Mouse (Mus musculus) MEL-GATA-1-ER (cell line): ENCODE measurements around the gene Macf1.
"Not testable (repeated sequence)": the region's sequence is repeated elsewhere in the genome, so short reads cannot be mapped to it uniquely, and the experiment has no call there.

Experiments
- DNase-seq: peaks from one replicate; pipeline ENCODE4 v3.0.0-alpha.2; 2012; ENCODE audit warnings: low read depth; ENCODE audit errors: extremely low read depth

The Macf1 gene

DNA sequence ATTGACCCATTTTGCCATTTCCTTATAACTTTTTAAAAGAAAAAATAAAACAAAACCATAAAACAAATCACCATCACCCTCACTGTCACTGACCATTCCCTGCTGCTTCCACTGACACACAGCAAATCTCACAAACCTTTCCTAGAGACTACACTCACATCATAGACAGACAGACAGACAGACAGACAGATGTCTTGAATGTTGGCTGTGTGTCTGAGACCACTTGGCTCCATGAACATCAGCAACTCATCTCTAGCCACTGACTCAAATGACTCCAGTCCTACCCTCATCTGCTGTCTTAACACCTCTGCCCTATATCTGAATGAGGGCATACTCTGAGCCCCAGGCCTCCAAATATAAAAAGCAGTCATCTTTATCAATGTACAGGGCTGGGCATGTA, 128.9 kb downstream of the Macf1 start:
- DNase-seq = no peak

DNA sequence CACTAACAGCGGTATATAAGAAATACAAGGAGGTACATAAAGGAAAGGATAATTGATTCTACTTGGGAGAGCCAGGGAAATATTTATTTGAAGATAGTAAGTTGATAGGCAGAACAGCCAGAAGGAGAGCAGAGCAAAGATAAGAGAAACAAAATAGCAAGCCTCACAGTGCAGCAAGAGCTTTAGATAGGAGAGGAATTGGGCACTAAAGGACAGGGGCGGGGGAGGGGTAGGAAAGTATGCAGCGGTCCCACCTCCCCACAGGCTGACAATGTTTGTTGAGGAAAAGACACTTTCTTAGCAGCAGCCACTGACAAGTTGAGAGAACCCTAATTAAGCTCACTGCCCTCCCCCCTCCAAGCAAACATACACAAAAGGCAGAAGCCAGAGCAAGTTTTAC, 131.5 kb downstream of the Macf1 start:
- DNase-seq = no peak

DNA sequence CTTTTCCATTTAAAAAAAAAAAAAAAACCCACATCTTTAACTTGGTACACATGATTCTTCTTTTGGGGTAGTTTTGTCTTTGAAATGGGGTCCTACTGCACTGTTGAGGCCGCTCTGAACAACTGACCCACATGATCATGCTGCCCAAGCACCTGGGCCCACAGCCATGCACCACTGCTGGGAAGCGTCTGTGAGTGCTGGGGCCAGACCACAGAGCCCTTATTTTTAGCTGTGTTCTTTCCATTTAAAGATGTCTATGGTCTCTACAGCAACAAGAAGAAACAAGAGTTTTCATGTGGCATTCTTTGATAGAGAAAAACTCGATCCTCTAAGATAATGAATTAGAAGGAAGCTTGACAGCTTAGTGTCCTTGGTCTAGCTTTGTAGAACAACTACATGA, 135.8 kb downstream of the Macf1 start:
- DNase-seq = no peak

DNA sequence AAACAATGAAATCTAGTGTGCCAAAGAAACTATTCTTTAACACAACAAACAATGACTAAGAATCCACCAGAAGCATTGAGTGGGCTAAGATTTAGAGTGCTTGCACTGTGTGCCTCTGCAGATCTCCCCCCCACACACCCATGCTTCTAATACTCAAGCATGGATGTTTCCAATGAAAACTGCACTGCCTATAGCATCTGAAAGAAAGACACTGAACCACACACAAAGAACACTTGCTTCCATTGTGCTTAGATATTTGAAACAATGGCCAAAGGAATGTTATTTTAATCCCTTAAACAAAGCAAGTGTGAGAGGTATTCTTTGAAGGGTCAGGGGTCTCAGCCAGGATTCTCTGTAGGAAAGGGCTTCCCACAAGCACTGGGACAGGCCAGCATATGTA, 140.5 kb downstream of the Macf1 start:
- DNase-seq = no peak

DNA sequence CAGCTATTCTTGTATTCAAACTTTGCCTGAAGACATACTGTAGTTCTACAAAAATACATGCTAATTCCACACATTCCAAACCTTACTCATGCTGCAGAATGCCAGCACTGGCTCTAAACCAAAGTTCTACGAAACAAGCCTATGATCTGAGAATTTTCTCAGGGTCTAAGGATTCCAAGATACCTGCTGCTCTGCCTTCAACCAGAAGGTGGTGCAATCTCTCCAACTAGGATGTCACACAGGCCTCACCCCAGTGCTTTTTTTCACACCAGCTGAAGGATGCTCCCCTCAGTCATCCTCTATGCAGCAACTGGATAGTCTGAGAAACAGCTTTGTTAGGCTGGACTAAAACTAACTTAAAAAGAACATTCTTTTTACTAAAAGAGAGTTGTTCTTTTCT, 148.9 kb downstream of the Macf1 start:
- DNase-seq = peak; percentile 14

DNA sequence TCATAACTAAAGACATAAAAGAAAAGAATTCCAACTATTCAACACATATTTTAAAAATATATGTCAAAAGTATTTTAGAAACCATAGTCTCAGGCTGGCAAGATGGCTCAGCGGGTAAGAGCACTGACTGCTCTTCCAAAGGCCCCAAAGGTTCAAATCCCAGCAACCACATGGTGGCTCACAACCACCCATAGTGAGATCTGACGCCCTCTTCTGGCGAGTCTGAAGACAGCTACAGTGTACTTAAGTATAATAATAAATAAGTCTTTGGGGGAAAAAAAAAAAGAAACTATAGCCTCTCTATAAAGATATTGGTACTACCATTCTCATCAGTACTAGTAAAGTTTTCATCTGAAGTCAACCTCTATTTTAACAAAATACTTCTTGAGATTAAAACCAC, 152.2 kb downstream of the Macf1 start:
- peak; percentile 7 for DNase-seq

DNA sequence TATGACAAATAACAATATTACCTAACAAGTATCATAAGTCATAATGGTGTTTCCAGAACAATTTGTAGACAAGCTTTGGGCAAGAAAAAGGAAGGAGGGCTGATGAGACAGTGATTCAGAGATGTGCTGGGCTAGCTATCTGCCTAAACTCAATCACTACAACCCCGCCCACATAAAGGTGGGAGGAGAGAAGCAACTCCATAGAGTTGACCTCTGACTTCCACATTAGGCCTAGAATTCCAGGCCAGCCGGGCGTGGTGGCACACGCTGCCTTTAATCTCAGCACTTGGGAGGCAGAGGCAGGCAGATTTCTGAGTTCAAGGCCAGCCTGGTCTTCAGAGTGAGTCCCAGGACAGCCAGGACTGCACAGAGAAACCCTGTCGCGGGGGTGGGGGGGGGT, 153.2 kb downstream of the Macf1 start:
- DNase-seq = no peak

DNA sequence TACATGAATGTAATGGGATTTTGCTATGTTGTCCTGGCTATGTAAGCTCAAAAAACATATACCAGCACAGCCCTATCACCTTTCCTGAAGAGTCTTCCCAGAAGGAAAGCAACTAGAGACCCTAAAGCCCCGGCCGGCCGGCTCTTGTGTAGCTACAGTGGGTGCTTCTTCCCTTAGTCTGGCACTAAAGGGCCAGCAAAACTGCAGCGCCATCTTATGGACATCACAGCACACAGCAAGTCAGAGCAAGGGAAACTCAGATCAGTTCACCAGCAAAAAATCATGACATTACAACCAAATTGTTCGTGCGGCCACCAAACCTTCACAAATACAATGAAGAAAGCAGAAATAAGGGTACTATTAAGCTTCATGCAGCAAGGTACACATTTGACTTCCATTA, 154.9 kb downstream of the Macf1 start:
- DNase-seq = peak; percentile 11

DNA sequence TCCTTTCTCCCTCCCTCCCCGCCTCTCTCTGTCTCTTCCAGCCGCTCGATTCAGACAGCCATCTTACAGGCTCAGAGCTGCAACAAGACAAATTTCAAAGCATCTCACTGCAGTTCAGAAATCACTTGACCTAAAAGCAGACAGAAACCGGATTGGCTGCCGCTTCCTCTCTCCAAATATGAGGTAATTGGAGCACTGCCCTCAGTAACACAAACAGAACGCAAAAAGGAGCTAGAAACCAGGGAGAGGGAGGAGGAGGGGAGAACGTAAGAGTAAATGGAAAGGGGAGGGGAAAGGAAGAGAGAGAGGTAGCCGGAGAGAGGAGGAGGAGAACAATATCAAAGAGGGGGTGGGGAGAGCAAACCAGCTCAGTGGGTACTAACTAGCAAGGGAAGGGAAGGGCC, 156.6 kb downstream of the Macf1 start:
- no peak for DNase-seq

DNA sequence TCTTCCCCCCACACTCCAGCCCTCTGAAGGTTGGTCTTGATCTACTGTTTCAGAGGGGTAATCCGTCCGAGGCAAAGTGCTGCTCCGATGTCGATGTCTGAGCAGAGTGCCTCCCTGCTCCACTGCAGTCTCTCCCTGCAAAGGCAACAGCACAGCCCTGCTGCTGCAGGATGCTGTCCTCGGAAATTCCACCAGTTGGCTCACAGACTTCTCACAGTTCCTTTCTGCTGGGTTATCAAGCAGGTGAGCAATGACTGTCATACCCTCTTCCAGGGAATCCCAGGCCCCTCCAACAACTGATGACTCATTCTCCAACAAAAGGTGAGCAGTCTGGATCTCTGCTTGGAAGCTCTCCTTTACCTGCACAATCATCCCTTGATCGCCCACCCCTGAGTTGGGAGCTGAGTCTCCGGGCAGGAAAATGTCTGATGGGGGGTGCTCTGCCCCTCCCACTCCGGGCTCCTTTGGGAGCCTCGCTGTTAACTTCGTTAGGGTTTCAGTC, 157.3 kb downstream of the Macf1 start:
- no peak for DNase-seq

DNA sequence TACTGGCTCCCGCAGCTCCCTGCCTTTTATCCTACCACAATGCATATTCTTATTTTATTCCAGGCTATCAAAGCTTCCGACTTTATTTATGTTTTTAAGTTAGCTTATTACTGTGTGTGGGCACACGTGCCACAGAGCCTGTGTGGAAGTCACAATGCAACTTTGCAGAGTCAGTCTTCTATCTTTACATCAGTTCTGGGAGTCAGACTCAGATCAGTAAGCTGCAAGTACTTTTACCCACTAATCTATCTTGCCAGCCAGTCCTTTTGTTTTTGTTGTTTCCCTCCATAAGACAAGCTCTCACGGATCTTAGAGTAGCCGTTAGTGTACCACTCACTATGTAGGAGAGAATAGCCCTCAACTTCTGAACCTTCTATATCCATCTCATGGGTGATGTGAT, 159.4 kb downstream of the Macf1 start:
- no peak for DNase-seq

DNA sequence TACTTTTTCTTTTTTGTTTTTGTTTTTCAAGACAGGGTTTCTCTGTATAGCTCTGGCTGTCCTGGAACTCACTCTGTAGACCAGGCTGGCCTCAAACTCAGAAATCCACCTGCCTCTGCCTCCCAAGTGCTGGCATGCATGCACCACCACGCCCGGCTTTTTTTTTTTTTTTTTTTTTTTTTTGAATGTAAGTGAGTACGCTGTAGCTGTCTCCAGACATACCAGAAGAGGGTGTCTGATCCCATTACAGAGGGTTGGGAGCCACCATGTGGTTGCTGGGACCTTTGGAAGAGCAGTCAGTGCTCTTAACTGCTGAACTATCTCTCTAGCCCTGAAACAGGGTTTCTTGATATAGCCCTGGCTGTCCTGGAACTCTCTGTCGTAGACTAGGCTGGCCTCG, 164.0 kb downstream of the Macf1 start:
- DNase-seq = not testable (repeated sequence)

DNA sequence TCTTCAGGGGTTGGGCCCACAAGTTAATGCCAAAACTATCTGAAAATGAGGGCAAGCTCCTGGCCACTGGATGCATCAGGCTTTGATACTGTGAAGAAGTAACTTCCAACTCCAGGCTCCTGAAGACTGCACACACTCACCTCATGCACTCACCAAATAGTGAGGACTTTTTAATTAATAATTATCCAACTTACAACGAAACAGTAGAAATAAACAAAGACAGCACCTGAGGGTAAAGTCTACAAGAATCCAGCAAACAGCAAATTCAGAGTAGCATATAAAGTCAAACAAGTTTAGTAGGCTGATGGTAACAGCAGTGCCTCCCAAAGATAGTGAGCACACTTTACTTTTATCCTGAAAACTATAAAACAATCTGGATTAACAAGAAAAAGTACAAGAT, 168.5 kb downstream of the Macf1 start:
- DNase-seq = no peak

DNA sequence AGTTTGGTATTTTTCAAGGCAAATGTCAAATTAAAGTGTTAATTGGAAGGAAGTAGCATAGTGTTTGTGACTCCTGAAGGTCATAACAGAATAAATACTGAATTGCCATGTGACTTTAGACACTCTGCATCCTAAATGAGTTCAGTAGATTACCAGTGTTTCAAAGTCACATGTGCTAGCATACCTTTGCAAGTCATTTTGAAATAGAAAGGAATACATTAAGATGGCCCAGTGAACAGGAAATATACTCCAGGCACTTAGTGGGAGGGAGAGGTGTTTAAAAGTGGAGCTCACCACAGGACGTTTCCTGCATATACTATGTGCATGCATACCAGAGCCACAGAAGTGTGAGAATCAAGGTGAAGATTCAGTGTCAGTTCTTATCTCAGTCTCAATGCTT, 174.0 kb downstream of the Macf1 start:
- DNase-seq = no peak

DNA sequence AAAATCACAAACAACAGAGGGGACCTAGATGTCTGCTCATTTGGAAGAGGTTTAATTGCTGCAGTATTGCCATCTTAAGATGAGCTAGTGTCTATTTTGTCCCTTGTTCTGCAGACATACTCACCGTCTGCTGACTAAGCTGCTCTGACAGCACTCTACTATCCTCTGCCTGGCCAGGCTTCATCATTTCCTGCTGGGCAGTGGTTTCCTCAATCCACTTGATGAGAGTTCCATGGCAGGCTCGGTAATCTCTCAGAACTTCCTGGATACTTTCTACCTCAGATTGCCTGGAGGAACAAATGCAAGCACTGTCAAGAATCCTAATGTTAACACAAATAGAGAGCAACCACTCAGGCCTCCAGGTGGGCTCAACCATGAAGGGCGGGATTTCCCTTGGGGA, 195.1 kb downstream of the Macf1 start:
- DNase-seq = no peak

DNA sequence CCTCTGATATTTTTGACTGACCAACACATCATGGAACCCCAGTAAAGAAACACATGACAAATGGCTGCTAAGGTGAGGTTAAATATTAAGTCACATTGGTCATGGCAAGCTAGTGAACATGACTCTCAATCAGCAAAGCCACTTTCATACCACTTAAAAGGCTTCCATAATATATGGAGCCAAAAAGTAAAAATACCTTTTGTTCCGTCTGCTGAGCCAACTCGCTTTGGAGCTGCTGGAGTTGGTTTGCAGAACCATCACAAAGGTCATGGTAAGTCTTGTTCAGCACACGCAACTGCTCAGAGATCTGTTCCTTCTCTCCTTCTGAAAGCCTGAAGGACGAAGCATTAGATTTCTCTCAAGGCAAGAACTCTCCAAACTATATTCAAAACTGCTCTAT, 204.2 kb downstream of the Macf1 start:
- DNase-seq = no peak

DNA sequence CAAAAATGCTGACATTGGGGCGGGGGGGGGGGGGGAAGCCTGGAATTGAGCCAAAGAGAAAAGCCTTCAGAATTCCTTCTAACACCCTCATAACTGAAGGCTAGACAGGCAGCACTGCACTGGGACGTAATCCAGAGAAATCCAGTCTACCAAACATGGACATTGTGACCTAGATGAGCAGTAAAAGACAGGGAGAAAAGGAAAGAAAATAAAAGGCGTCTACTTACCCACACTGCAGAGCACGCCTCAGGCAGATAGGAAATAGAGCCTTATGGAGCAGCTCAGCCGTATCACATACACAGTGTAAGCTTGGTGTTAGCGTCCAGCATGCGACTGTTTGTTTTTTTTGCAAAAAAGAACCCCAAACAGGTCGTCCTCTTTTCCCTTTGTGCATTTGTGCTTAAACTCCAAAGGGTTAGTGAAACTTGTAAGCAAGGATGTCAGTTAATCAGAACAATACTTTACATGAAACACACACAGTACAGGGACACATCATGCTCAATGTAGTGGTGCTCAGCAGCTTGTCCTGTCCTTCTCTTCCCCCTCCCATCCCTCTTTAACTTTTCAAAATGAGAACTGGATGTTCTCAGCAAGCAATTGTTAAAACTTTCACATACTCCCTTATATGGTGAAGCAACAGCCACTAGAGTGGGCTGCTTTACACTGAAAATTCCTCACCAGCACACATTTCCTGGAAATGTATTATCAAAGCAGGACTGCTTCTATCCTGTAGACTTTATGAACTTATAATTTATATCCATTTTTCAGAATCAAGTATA, 205.3 kb downstream of the Macf1 start:
- no peak for DNase-seq

DNA sequence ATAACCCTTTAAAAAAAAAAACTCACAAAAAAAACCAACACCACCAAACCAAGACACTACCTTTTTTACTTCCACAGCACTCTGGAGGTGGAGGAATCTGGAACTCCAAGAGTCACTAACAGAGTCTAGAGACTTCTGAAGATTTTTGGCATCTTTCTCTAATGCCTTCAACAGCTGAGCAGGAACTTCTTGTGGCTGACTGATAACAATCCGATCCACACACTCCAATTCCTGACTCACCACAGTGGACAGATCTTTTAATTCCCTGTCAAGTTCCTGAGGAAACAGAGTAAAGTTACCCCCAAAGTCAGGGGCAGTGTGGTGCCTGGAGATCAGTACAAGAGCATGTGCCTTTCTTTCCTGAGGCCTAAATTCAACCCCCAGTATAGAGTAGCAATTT, 218.4 kb downstream of the Macf1 start:
- no peak for DNase-seq

DNA sequence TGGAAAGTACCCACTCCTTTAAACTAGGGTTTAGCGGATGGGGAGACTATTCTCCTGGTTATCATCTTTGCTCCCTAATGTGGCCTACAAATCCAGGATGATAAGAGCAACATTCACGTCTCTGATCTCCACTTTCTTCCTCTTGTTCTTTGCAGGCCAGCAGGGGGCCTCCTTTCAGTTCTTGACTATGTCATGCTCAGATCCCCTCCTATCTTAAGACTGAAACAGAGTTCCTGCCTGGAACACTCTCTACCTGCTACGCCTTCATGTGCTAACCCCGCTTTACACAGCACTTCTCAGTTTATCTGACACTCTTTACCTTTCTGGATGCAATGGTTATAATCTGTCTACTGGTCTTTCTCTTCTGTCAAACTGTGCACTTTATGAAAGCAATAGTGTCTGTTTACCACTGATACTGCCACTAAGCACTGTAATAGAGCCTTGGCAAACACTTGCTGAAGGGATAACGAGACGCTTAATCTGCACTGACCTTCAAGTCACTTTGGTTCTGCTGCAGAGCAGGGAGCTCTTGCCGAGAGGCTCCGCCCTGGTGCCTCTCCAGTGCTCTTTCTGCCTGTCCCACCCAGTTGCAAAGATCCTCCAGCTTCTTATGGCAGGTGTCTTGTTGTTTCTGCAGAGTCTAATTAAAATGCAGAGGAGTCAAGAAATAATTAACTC, 223.4 kb downstream of the Macf1 start:
- no peak for DNase-seq

DNA sequence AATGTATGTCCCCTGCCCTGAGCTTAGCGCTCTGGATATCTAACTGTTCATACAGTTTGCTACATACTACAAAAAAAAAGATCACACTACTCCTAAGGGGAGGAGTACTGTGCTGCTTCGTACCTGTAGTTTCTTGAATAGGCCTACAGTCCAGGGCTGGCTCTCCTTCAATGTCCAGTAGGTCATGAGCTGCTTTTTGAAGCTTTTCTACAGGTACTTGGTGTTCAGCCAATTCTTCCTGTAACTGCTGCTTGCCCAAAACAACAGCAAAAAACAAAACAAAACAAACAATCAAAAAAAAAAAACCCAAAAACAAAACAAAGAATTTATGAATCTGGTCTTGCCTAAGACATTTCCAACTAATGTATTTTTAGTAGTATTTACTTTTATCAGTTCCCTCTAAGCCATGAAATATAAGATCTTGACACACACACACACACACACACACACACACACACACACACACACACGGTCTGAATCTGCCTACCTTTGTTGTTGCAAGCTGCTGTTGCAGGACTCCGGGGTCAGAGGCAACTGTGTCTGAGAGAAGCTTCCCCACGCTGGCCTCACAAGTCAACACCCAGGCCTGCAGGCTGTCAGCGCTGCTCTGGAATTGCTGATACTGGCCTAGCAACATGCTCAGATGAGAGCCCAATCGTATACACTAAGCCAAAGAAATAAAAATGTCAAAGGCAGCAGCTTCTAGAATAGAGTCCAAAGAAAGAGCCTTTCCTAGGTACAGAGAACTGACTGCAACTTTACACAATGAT, 229.1 kb downstream of the Macf1 start:
- DNase-seq = no peak

DNA sequence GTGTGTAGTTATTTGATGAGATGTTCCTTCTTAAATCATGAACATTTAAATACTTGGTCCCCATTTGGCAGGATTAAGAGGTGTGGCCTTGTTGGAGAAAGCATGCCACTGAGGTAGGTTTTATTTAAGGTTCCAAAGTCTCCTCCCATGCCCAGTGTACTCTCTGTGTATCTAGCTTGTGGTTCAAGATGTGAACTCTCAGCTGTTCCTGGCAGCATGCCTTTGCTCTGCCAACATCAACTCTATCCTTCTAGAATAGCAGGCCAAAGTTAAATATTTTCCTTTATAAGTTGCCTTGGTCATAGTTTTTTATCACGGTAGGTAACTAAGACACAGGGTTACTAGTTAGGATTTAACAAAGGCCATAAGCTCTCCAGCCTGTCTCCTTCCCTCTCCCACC, 230.4 kb downstream of the Macf1 start:
- no peak for DNase-seq

DNA sequence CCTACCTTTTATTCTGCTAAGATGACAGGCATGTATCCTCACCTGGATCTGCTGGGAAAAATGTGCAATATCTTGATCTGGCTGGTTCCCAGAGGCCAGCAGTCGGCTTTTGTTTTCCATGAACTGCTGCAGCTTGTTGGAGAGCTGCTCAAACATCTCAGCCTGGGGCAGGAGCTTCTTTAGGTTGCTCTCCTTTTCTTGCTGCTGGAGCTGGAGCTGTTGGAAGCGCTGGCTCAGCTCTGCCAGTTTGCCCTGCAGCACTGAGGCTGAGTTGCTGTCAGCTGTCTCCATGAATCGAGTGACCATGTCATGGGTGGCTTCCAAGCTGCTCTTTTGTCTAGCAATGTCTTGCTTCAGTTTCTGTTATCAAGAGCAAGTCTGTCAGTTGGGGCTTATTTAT, 232.2 kb downstream of the Macf1 start:
- DNase-seq = no peak
